Mouse (Mus musculus) forebrain, embryonic 15.5 days (tissue): ENCODE results near the gene Cdc42ep2. TPM values are rescaled to one million over a fixed set of nuclear protein-coding genes. Genes with fewer than 3 reads are reported as not detected.
A peak's percentile ranks its signal among the peaks of the same experiment; 100 is the strongest.

Experiments
- ATAC-seq: fragments of 200-750 bp; cut with Nextera tagmentation; replicated peaks from 2 replicates; pipeline ENCODE4 v1.8.0; 2017; ENCODE audit warnings: mild to moderate bottlenecking, moderate TSS enrichment, moderate library complexity
- H3K27ac ChIP-seq: fragments of 300-500 bp; sonication (generic); replicated peaks from 2 replicates; pipeline ENCODE4 v1.5.1; 2015; ENCODE audit warnings: mild to moderate bottlenecking, inconsistent platforms
- H3K27me3 ChIP-seq: fragments of 300-500 bp; sonication (generic); 2 replicates; pipeline ENCODE4 v1.6.1; 2015; ENCODE audit warnings: inconsistent platforms
- H3K36me3 ChIP-seq: fragments of 300-500 bp; sonication (generic); 2 replicates; pipeline ENCODE4 v1.6.1; 2015; ENCODE audit warnings: mild to moderate bottlenecking, inconsistent platforms
- H3K4me1 ChIP-seq: fragments of 300-500 bp; sonication (generic); 2 replicates; pipeline ENCODE4 v1.6.1; 2015; ENCODE audit warnings: inconsistent platforms
- H3K4me2 ChIP-seq: fragments of 300-500 bp; sonication (generic); replicated peaks from 2 replicates; pipeline ENCODE4 v1.6.1; 2015; ENCODE audit warnings: mild to moderate bottlenecking, inconsistent platforms
- H3K4me3 ChIP-seq: fragments of 300-500 bp; sonication (generic); 2 replicates; pipeline ENCODE4 v1.5.1; 2015; ENCODE audit warnings: mild to moderate bottlenecking, inconsistent platforms
- H3K9ac ChIP-seq: fragments of 300-500 bp; sonication (generic); replicated peaks from 2 replicates; pipeline ENCODE4 v1.6.1; 2015; ENCODE audit warnings: mild to moderate bottlenecking, inconsistent platforms
- H3K9me3 ChIP-seq: fragments of 300-500 bp; sonication (generic); 2 replicates; pipeline ENCODE4 v1.6.1; 2016; ENCODE audit warnings: inconsistent platforms
- WGBS: fragments of 180-500 bp; shearing (Covaris S2); methylation state at CpG from one replicate; pipeline ENCODE4 v1.1.7; 2015; ENCODE audit warnings: mixed read lengths; 5-methylcytosine and 5-hydroxymethylcytosine counted together
- polyA plus RNA-seq: library from polyadenylated mRNA; unstranded; fragments of >200 nt; fragmentation: Nextera tagmentation; extraction: Ambion mirVana; gene quantifications from 2 replicates; pipeline ENCODE4 v1.2.1, GENCODE M21; 2015

Gene Cdc42ep2
- polyA plus RNA-seq, 1 experiment from 2014 or later, result 10.1 TPM

DNA sequence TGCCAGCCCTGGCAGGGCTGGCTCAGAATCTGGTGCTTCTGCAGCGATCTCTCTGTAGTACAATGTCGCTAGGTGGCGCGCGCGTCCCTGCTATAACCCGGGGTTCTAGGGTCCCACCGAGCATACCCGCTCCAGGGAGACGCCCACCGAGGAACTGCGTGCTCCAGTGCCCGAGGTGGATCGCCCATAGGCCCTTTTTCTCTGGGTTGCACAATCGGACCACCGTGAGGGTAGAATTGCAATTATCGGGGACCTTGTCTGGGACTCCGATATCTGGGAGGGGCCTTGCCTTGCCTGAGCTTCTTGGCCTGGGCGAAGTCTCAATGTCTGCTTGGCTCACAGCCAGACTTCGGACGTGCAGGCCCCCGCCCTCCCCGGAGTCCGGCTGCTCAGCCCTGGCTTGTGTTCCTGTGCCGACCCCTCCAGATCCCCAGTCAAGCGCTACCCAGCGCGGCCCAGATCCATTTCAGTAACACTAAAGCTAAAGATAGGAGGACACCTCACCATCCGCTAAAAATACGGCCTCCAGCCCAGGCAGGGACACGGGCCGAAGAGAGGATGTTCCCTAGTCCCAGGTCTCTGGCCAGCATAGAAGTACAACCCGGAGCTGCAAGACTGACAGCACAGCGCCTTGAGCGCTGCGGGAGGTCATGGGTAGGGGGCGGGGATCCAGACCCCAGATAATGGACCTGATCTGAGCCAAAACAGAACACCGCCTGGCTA, 465 bp downstream of the Cdc42ep2 start:
- Histone ChIP-seq H3K4me3 (peak overlapping the region; percentile 65), H3K4me2 (peak overlapping the region; percentile 92), H3K27ac (peak overlapping the region; percentile 67), H3K9me3 (no peaks in the 10 kb centered on the region), H3K36me3 (no peaks in the 10 kb centered on the region), H3K9ac (peak overlapping the region; percentile 61), H3K27me3 (no peaks in the 10 kb centered on the region), H3K4me1 (peaks cover 21% of the 10 kb centered on the region)
- under 1% methylated on average over 38 of the region's 38 CpGs for WGBS
- peak; percentile 83 for ATAC-seq

- Histone ChIP-seq H3K36me3 (peaks cover 4% of the 10 kb centered on the region), H3K27me3 (no peaks in the 10 kb centered on the region), H3K4me3 (no peak overlapping the region), H3K4me2 (no peak overlapping the region), H3K27ac (no peak overlapping the region), H3K4me1 (peaks cover 21% of the 10 kb centered on the region), H3K9ac (no peak overlapping the region), H3K9me3 (no peaks in the 10 kb centered on the region)
- WGBS, result 92% methylated on average over 3 of the region's 3 CpGs
- no peak for ATAC-seq
These were observed 1.7 kb downstream of the Cdc42ep2 start for GRCm38 (mm10) chr19:5922963-5923362.

- Histone ChIP-seq H3K27ac (no peak overlapping the region), H3K4me3 (no peak overlapping the region), H3K9me3 (no peaks in the 10 kb centered on the region), H3K4me2 (no peak overlapping the region), H3K9ac (0 out of 2 replicates have a peak overlapping the region, but pooled peaks have one; percentile 10), H3K36me3 (peaks cover 7% of the 10 kb centered on the region), H3K27me3 (no peaks in the 10 kb centered on the region), H3K4me1 (peaks cover 21% of the 10 kb centered on the region)
- WGBS, result 83% methylated on average over 15 of the region's 15 CpGs
- ATAC-seq, result no peak
These were observed 2.3 kb downstream of the Cdc42ep2 start for GRCm38 (mm10) chr19:5922119-5922942.

DNA sequence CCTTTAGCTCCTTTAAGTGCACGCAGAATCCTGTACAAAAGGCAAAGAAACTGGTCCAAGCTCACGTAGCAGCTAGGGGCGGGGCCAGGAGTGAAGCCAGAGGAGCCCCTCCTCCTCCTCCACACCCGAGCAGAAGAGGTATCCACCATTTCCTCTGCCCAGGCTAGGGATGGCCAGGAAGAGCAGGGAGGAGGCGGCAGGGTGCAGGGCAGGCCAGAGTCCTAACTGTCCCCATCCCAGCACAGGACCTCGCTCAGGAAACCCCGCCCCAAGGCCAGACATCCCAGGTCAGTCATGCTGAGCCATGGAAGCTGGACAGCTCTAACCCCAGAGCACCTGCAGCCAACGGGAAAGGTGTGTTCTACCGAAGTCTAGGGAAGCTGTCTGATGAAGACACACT, 2.9 kb downstream of the Cdc42ep2 start:
- Histone ChIP-seq H3K27ac (no peak overlapping the region), H3K9me3 (no peaks in the 10 kb centered on the region), H3K4me3 (no peak overlapping the region), H3K27me3 (no peaks in the 10 kb centered on the region), H3K9ac (0 out of 2 replicates have a peak overlapping the region, but pooled peaks have one; percentile 10), H3K4me2 (no peak overlapping the region; the same call in 1 of the 2 replicates), H3K4me1 (peaks cover 21% of the 10 kb centered on the region), H3K36me3 (peaks cover 9% of the 10 kb centered on the region)
- WGBS, result 18% methylated on average over 9 of the region's 9 CpGs
- ATAC-seq, result no peak

GRCm38 (mm10) chr19:5913007-5913719, 11.5 kb downstream of the Cdc42ep2 start, which contains the start of gene Dpf2:
Gene Dpf2 (minus strand): TSS chr19:5913010.
- Histone ChIP-seq H3K4me1 (peaks cover 32% of the 10 kb centered on the region), H3K4me3 (peak within 1 kb of the TSS; percentile 94), H3K9ac (peak within 1 kb of the TSS; percentile 90), H3K9me3 (no peaks in the 10 kb centered on the region), H3K4me2 (peak within 1 kb of the TSS; percentile 73), H3K36me3 (peaks cover 8% of the 10 kb centered on the region), H3K27me3 (no peaks in the 10 kb centered on the region), H3K27ac (peak within 1 kb of the TSS; percentile 81)
- peak; percentile 15; the same call in 1 of the 2 replicates for ATAC-seq
- 21% methylated on average over 13 of the region's 13 CpGs for WGBS

DNA sequence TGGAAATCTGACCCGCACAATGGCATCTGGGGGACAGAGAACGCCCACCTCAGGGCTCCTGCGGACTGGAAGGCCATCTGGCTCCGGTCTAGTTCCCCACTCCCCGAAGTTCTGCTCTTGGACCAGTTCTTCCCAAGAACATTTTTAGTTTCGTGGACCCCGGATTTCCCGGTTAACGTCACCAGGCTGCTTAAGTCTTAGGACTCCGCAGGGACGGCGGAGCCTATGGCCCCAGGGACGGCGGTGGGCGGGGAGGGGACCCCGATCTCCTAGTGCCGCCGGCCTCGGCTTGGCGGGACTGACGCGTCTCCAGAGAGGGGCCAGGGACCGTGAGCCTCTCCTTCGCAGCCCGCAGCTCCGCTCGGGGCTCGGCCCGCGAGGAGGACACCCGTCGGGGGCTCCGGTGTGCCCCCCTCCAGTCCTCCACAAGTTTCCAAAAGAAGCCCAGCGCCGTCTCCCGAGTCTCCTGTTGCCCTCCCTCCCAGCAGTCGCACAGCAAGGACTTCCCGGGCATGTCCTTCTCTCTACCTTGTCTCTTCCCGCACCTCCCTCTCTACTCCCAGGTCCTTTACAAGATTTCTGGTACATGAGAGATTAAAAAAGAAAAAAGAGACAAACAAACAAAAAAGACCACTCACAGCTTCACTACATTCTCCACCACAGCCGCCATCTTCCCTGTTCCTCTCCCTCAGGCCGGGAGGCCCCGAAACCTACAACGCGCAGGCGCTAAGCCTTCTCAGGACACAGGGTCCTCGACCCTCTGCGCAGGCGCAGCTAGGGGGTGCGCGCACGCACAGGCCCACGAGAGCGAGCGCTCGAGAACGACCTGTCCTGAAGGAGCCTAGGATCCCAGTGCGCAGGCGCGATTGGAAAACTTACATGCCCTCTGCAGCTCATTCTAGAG, 12.3 kb downstream of the Cdc42ep2 start:
- Histone ChIP-seq H3K4me3 (peak overlapping the region; percentile 94), H3K27me3 (no peaks in the 10 kb centered on the region), H3K9me3 (no peaks in the 10 kb centered on the region), H3K36me3 (peaks cover 2% of the 10 kb centered on the region; the same call in 1 of the 2 replicates), H3K27ac (peak overlapping the region; percentile 81), H3K4me1 (peaks cover 32% of the 10 kb centered on the region), H3K4me2 (peak overlapping the region; percentile 73), H3K9ac (peak overlapping the region; percentile 90)
- WGBS, result under 1% methylated on average over 59 of the region's 59 CpGs
- peak; percentile 96 for ATAC-seq

DNA sequence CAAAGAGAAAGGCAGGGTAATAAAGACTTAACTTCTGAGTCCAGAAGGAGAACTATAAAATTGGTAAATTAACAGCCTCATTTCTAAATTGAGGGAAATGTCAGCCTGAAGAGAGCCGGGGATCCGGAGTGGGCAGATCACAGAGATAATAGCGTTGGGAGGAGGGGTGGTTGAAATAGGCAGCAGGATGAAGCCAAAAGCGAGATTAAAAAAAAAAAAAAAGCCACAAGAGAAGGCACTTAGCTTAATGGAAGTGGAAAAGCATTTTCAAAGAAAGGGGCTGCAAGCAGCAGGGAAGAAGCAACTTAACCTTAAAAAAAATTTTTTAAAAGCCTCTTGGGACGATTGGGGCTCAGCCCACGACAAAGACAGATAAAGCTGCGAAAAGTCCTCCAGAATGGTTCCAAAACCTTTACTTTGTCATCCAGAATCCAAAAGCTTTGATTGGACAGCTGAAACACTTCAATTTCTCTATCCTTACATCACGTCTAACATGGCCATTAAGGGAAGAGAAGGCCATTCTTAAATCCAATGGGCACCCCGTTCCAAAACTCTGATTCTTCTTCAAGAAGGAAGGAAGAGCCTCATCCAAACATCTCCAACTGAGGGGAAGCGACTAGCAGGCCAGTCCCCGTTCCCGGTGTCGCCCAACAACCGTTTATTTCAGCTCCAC, 13.1 kb downstream of the Cdc42ep2 start:
- H3K27ac ChIP-seq, result peak overlapping the region; percentile 81
- peak overlapping the region; percentile 94 for H3K4me3 ChIP-seq
- WGBS, result 6% methylated on average over 14 of the region's 14 CpGs
- no peak for ATAC-seq
- no peaks in the 10 kb centered on the region for H3K9me3 ChIP-seq
- no peaks in the 10 kb centered on the region for H3K27me3 ChIP-seq
- peaks cover 32% of the 10 kb centered on the region for H3K4me1 ChIP-seq
- peak overlapping the region; percentile 73 for H3K4me2 ChIP-seq
- H3K9ac ChIP-seq, result peak overlapping the region; percentile 90
- H3K36me3 ChIP-seq, result peaks cover 7% of the 10 kb centered on the region

DNA sequence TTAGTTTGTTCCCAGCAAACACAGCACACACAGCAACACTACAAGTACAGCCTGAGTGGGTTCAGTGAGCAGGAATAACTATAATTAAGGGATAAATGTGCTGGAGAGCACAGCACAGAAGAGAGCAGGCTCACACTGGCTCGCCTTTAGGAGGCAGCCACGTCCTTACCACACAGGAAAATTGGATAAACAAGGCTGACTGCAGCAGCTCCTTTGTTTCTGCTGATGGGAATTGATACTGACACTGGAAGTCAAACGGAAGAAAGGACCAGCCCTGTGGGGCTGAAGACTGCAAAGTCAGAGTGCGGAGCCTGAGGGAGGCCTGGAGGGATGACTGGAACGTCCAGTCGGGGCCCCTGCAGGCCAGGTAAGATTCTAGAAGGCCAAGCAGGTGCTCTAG, 14.4 kb downstream of the Cdc42ep2 start:
- 54% methylated on average over 6 of the region's 6 CpGs for WGBS
- Histone ChIP-seq H3K4me1 (peaks cover 32% of the 10 kb centered on the region), H3K4me2 (peak overlapping the region; percentile 73), H3K27ac (peak overlapping the region; percentile 69), H3K27me3 (no peaks in the 10 kb centered on the region), H3K4me3 (peak overlapping the region; percentile 27), H3K9me3 (no peaks in the 10 kb centered on the region), H3K9ac (0 out of 2 replicates have a peak overlapping the region, but pooled peaks have one; percentile 27), H3K36me3 (peaks cover 21% of the 10 kb centered on the region)
- no peak for ATAC-seq

- Histone ChIP-seq H3K9ac (no peak overlapping the region), H3K4me1 (peaks cover 24% of the 10 kb centered on the region), H3K9me3 (no peaks in the 10 kb centered on the region), H3K27me3 (no peaks in the 10 kb centered on the region), H3K36me3 (peaks cover 50% of the 10 kb centered on the region), H3K4me2 (no peak overlapping the region), H3K27ac (no peak overlapping the region), H3K4me3 (no peak overlapping the region)
- 94% methylated on average over 3 of the region's 3 CpGs for WGBS
- ATAC-seq, result no peak
These were observed 17.3 kb downstream of the Cdc42ep2 start for GRCm38 (mm10) chr19:5907275-5907674.

DNA sequence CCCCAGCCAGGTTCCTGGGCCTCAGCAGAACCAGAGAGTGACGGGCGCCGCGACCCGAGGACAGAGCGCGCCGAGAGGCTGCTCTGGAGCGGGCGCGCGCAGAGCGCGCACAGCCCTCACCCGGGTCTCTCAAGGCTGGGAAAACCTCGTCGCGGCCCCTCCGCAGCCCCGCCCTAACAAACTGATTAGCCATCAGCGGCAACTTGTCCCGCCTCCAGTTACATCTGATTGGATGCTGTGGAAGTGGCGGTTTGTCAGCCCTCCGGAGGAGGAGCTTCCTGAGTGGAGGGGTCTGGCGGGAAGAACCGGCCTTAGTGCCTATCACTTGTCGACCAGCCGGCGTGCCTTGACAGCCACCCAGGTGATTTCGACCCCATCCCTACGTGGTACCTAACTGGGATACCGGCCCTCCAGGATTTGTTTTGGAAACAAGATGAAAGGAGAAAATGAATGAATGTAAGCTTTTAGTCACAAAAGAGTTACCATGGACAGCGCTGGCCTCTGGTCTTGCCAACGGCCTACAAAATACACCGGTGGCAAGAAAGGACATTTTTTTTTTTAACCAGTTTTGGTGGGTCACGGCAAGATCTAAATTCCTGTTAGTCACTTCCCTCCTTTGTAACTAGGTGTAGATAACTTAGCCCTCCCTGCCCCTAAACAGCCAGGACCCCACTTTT, 30.5 kb downstream of the Cdc42ep2 start, which contains the start of gene Tigd3:
Gene Tigd3 (minus strand): TSS at position 148 of the 677 bp plus-strand sequence.
- peak within 1 kb of the TSS; percentile 77 for H3K27ac ChIP-seq
- peak within 1 kb of the TSS; percentile 93 for H3K9ac ChIP-seq
- H3K9me3 ChIP-seq, result no peaks in the 10 kb centered on the region
- peak within 1 kb of the TSS; percentile 75 for H3K4me3 ChIP-seq
- H3K36me3 ChIP-seq, result peaks cover 25% of the 10 kb centered on the region
- peak; percentile 97 for ATAC-seq
- peak within 1 kb of the TSS; percentile 69 for H3K4me2 ChIP-seq
- no peaks in the 10 kb centered on the region for H3K27me3 ChIP-seq
- H3K4me1 ChIP-seq, result peaks cover 30% of the 10 kb centered on the region
- WGBS, result 4% methylated on average over 36 of the region's 36 CpGs
